Mouse (Mus musculus): ENCODE measurements at regions not wholly inside any gene's neighbourhood (a gene's known extent, or its start where the extent isn't known, plus 50 kb on each side); places are given as distances from the start of the nearest gene placed in this dataset.
A peak's percentile ranks its signal among the peaks of the same experiment; 100 is the strongest.

GRCm38 (mm10) chr3:83689068-83689976 lies 76.8 kb upstream of the Sfrp2 start:
- no peak for DNase-seq (ENCODE audit: low spot score in 2 of 2)

GRCm38 (mm10) chr3:83694505-83694904 lies 71.6 kb upstream of the Sfrp2 start:
- no peak for DNase-seq (ENCODE audit: low spot score in 2 of 2)

GRCm38 (mm10) chr3:83699751-83700150 lies 66.4 kb upstream of the Sfrp2 start:
- no peak for DNase-seq (ENCODE audit: low spot score in 2 of 2)

GRCm38 (mm10) chr3:83701075-83701474 lies 65.0 kb upstream of the Sfrp2 start:
- DNase-seq (ENCODE audit: low spot score in 2 of 2) = peak in 1 of 2 experiments; percentile 4

- no peak for DNase-seq (ENCODE audit: low spot score in 2 of 2)
Measured at GRCm38 (mm10) chr3:83704559-83704958, 61.6 kb upstream of the Sfrp2 start.

- no peak for DNase-seq (ENCODE audit: low spot score in 2 of 2)
Measured at GRCm38 (mm10) chr3:83705253-83705652, 60.9 kb upstream of the Sfrp2 start.

- no peak for DNase-seq (ENCODE audit: low spot score in 2 of 2)
Measured at GRCm38 (mm10) chr3:83706531-83707243, 59.4 kb upstream of the Sfrp2 start.

GRCm38 (mm10) chr3:83707278-83707677 lies 58.8 kb upstream of the Sfrp2 start:
- DNase-seq (ENCODE audit: low spot score in 2 of 2) = no peak

- no peak for DNase-seq (ENCODE audit: low spot score in 2 of 2)
Measured at GRCm38 (mm10) chr3:83708973-83709372, 57.1 kb upstream of the Sfrp2 start.

- no peak for DNase-seq (ENCODE audit: low spot score in 2 of 2)
Measured at GRCm38 (mm10) chr3:83709531-83709930, 56.6 kb upstream of the Sfrp2 start.

GRCm38 (mm10) chr3:83710995-83711541 lies 55.1 kb upstream of the Sfrp2 start:
- no peak for DNase-seq (ENCODE audit: low spot score in 2 of 2)

- no peak for DNase-seq (ENCODE audit: low spot score in 2 of 2)
Measured at GRCm38 (mm10) chr3:83712355-83712754, 53.8 kb upstream of the Sfrp2 start.

GRCm38 (mm10) chr3:83714572-83714971 lies 51.5 kb upstream of the Sfrp2 start:
- no peak for DNase-seq (ENCODE audit: low spot score in 2 of 2)

Data from spleen, postnatal 14 days (tissue).